Mouse (Mus musculus) embryonic stem cell, embryonic (primary cell): ENCODE results near the gene Slc12a8.

Source experiments
- CTCF ChIA-PET, 4 experiments: fragments of 300-600 bp in 2 of 4; fragments of 350-600 bp in 2 of 4; sonication (Branson Sonifier 250); formaldehyde crosslinking; loops; one replicate each; lab custom pipeline; 2022; ENCODE audit warnings: inconsistent platforms in 2 of 4; lab: Charles Lee
- POLR2A ChIA-PET, 4 experiments: fragments of 300-600 bp in 2 of 4; fragments of 350-600 bp in 2 of 4; sonication (Branson Sonifier 250); formaldehyde crosslinking; loops; one replicate each; lab custom pipeline; 2022; ENCODE audit warnings: antibody characterized with exemption in 4 of 4, inconsistent platforms in 1 of 4; lab: Charles Lee

Gene Slc12a8

DNA sequence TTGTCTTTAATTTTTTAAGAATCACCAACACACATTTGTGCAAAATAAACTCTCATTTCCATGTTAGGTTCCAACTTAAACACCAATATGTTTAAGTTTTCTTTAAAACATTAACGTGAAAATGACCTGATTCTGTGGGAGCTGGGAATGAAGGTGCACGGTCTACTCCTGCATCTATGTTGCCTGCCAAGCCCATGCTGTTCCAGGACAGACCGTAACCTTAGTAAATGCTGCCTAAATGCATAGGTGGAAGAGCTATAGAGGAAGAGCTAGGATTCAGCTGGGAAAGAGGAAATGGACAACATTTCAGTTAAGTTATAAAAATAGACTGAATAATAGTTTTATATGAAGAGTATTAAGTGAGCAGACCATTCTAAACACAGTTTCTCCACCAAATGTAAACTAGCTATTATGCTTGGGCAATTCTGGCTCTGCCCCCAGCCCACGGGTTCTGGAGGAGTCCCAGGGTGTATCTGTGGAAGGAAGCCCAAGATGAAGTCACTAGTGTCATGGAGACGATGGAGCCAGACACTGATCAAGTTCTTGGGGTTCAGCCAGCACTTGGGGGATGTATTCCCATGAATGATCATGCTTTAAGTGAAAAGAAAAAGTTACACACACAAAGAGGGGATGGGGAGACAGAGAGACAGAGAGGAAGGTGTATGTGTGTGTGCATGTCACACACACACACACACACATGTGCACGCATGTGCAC, 95.1 kb downstream of the Slc12a8 start:
- CTCF ChIA-PET = no interaction called here
- POLR2A ChIA-PET = interaction anchor here in 1 of 4 experiments (0.9 to 1.3 kb wide), 2 partner anchors 21 to 96 kb away, joined by 3 read pairs; no protein-coding TSS in a partner anchor

GRCm38 (mm10) chr16:33615986-33616385, 98.9 kb downstream of the Slc12a8 start:
- ChIA-PET POLR2A (interaction anchor here in 1 of 4 experiments (2.0 kb wide), 1 partner anchor 16 kb away, joined by 6 read pairs; no protein-coding TSS in a partner anchor), CTCF (no interaction called here)

- ChIA-PET CTCF (no interaction called here), POLR2A (interaction anchor here in 1 of 4 experiments (1.0 to 1.2 kb wide), 2 partner anchors 13 to 31 kb away, joined by 4 read pairs; no protein-coding TSS in a partner anchor)
These were observed 104.7 kb downstream of the Slc12a8 start for GRCm38 (mm10) chr16:33621836-33622235.

- ChIA-PET CTCF (no interaction called here), POLR2A (interaction anchor here in 1 of 4 experiments (1.1 to 2.2 kb wide), 4 partner anchors 11 to 109 kb away, joined by 3 to 5 read pairs (median 4); no protein-coding TSS in a partner anchor)
These were observed 107.5 kb downstream of the Slc12a8 start for GRCm38 (mm10) chr16:33624586-33624985.

DNA sequence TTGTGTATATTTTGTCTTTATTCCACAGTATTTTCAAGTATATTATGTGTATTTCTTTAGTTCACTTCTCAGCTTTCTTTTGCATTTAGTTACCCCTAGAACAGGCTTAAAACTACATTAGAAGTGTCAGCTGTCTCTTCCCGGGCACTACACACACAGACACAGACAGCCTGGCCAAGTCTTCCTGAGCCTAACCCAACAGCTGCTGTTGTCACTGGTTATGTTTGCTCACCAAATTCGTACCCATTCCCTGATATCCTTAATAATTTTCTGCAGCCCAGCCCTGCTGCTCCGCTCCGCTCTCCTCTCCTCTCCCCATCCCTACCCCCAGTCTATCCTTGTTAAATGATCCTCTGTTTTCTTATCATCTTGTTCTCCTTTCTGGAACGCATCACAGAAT, 112.4 kb downstream of the Slc12a8 start:
- ChIA-PET CTCF (interaction anchor here in 2 of 4 experiments (0.5 to 0.6 kb wide), 2 partner anchors 56 to 742 kb away, joined by 3 to 6 read pairs; no protein-coding TSS in a partner anchor), POLR2A (interaction anchor here in 1 of 4 experiments (1.2 kb wide), 1 partner anchor 14 kb away, joined by 3 read pairs; no protein-coding TSS in a partner anchor)

DNA sequence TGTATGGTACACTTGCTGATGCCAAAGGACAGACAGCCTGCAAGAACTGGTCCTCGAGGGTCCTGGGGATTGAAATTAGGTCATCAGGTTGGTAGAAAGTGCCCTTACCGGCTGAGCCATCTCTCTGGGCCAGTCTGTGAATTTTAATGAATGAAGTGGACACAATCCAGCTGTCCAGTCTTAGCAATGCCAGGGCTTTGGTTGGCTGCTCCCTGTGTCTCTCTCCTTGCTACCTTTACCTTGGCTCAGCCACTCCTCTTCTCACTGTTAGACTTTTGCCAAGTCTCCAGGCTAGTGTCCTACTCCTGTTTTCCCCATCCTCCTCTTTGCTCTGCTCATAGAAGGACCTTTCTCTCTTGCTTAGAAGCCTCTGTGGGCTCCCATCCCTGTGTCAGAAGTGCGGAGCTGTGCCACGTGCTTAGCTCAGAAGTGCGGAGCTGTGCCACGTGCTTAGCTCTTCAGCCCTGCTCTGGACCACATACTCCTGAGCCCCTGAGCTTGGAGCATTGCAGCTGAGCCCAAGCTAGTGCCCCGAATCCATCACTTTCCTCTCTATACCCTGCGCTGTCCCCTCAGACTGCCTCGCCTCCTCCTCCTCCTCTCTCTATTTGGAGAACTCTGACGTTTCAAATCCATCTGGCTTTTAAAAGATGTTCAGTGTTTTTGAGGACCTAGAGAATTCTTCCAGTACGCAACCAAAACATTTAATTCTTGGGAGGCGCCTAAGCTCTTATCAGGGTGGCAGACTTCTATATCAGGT, 118.9 kb downstream of the Slc12a8 start:
- CTCF ChIA-PET = no interaction called here
- POLR2A ChIA-PET = interaction anchor here in 2 of 4 experiments (0.8 to 1.7 kb wide), 8 partner anchors 8 to 384 kb away, joined by 3 to 6 read pairs (median 4); partner anchors contain the start of gene Snx4 (in 1 of the 2)

DNA sequence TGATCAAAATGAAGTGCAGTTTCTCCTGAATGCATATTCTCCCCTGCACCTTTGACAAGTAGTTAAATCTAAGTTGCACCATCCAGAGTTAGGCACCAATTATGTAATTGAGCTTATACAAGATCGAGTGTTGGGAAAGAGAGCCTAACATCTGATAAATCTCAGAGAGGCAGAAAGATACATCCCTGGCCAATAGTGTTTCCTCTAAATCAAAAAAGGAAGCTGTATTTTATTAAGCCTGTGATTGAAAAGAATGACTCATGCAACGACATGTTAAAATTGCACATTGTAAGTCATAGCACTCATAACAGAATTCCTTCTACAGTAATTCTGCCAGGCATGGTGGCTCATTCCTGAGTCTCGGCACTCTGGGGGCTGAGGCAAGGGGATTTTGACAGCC, 124.7 kb downstream of the Slc12a8 start:
- POLR2A ChIA-PET = interaction anchor here in 1 of 4 experiments (1.5 kb wide), 1 partner anchor 28 kb away, joined by 3 read pairs; no protein-coding TSS in a partner anchor
- CTCF ChIA-PET = no interaction called here

- POLR2A ChIA-PET = interaction anchor here in 2 of 4 experiments (1.2 to 1.5 kb wide), 2 partner anchors 8 to 9 kb away, joined by 5 read pairs; no protein-coding TSS in a partner anchor
- CTCF ChIA-PET = no interaction called here
These were observed 136.0 kb downstream of the Slc12a8 start for GRCm38 (mm10) chr16:33653116-33653515.

- CTCF ChIA-PET = no interaction called here
- POLR2A ChIA-PET = no interaction called here
These were observed 138.3 kb downstream of the Slc12a8 start for GRCm38 (mm10) chr16:33655443-33655842.

GRCm38 (mm10) chr16:33657191-33657590, 140.1 kb downstream of the Slc12a8 start:
- POLR2A ChIA-PET = no interaction called here
- CTCF ChIA-PET = interaction anchor here in 1 of 4 experiments (0.7 kb wide), 1 partner anchor 45 kb away, joined by 3 read pairs; no protein-coding TSS in a partner anchor

- ChIA-PET POLR2A (interaction anchor here in 1 of 4 experiments (0.8 kb wide), 1 partner anchor 14 kb away, joined by 3 read pairs; no protein-coding TSS in a partner anchor), CTCF (no interaction called here)
These were observed 141.0 kb downstream of the Slc12a8 start for GRCm38 (mm10) chr16:33658121-33658520.

GRCm38 (mm10) chr16:33659521-33659920, 142.4 kb downstream of the Slc12a8 start:
- CTCF ChIA-PET = interaction anchor here in 2 of 4 experiments (0.5 to 1.2 kb wide), 2 partner anchors 13 to 99 kb away, joined by 4 to 5 read pairs; no protein-coding TSS in a partner anchor
- POLR2A ChIA-PET = interaction anchor here in 2 of 4 experiments (0.6 to 1.7 kb wide), 12 partner anchors 9 to 93 kb away, joined by 3 to 7 read pairs (median 4); no protein-coding TSS in a partner anchor

GRCm38 (mm10) chr16:33660125-33660524, 143.0 kb downstream of the Slc12a8 start:
- CTCF ChIA-PET = interaction anchor here in 3 of 4 experiments (0.5 to 1.2 kb wide), 3 partner anchors 12 to 615 kb away, joined by 3 to 5 read pairs (median 4); no protein-coding TSS in a partner anchor
- POLR2A ChIA-PET = interaction anchor here in 2 of 4 experiments (0.6 to 1.7 kb wide), 11 partner anchors 8 to 94 kb away, joined by 3 to 7 read pairs (median 4); no protein-coding TSS in a partner anchor

GRCm38 (mm10) chr16:33662841-33663240, 145.7 kb downstream of the Slc12a8 start:
- POLR2A ChIA-PET = no interaction called here
- CTCF ChIA-PET = no interaction called here

GRCm38 (mm10) chr16:33666226-33666625, 149.1 kb downstream of the Slc12a8 start:
- CTCF ChIA-PET = interaction anchor here in 2 of 4 experiments (0.6 kb wide), 2 partner anchors 26 to 889 kb away, joined by 3 to 5 read pairs; no protein-coding TSS in a partner anchor
- POLR2A ChIA-PET = no interaction called here

GRCm38 (mm10) chr16:33666985-33667538, 149.9 kb downstream of the Slc12a8 start:
- ChIA-PET CTCF (interaction anchor here in 1 of 4 experiments (0.7 kb wide), 1 partner anchor 13 kb away, joined by 4 read pairs; no protein-coding TSS in a partner anchor), POLR2A (interaction anchor here in 1 of 4 experiments (0.7 kb wide), 1 partner anchor 41 kb away, joined by 3 read pairs; no protein-coding TSS in a partner anchor)

GRCm38 (mm10) chr16:33668448-33668847, 151.3 kb downstream of the Slc12a8 start:
- ChIA-PET CTCF (interaction anchor here in 1 of 4 experiments (0.5 kb wide), 1 partner anchor 660 kb away, joined by 4 read pairs; no protein-coding TSS in a partner anchor), POLR2A (interaction anchor here in 3 of 4 experiments (0.6 to 1.3 kb wide), 6 partner anchors 9 to 264 kb away, joined by 3 to 5 read pairs (median 4); no protein-coding TSS in a partner anchor)

DNA sequence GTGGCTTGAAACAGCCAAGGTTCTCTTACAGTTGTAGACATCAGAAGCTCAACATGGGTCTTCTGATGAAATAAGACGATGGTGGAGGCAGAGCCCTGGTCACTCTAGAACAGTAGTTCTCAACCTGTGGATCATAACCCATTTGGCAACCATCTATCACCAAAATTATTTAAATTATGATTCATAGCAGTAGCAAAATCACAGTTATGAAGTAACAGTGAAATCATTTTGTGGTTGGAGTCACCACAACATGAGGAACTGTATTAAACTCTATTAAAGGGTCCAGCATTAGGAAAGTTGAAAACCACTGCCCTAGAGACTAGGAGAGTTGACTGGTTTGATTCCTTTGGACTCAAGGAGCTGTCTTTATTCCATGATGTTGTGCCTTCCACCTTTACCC, 151.9 kb downstream of the Slc12a8 start:
- ChIA-PET CTCF (no interaction called here), POLR2A (interaction anchor here in 2 of 4 experiments (0.6 to 1.3 kb wide), 4 partner anchors 10 to 263 kb away, joined by 3 to 5 read pairs (median 4); no protein-coding TSS in a partner anchor)
